Mouse (Mus musculus): ENCODE measurements around the gene Inca1. TPM values are rescaled to one million over a fixed set of nuclear protein-coding genes. Genes with fewer than 3 reads are reported as not detected.
A peak's percentile ranks its signal among the peaks of the same experiment; 100 is the strongest.

Gene Inca1
- polyA plus RNA-seq, 1 experiment from 2014 or later = 1.3 TPM

DNA sequence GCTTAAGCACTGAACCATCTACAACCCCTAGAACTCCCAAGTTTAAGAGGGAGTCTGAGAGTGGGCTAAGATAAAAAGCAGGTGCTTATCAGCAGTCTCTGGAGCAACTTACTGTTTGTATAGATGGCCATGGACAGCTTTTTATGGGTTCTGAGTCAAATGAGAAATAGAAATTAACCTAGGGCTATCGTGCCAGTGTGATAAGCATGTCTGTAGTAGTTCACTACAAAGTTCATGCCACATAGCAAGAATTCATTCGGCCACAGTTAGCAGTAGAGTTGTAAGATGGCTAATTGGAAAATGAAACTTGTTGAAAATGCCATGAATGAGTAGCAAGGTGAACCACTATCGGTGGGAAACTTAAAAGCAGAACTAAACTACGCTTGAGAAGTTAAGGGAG is 51.4 kb downstream of the Inca1 start:
- ATAC-seq (ENCODE audit: low FRiP score, low read depth) = no peak
- peak overlapping the region; percentile 85 for H3K4me2 ChIP-seq (replicated peaks)
- peak overlapping the region; percentile 76; the same call in 1 of the 2 replicates for H3K9ac ChIP-seq (replicated peaks)
- WGBS = 90% methylated on average over 4 of the region's 4 CpGs
- peak overlapping the region; percentile 68 for H3K4me3 ChIP-seq
- H3K27me3 ChIP-seq = no peaks in the 10 kb centered on the region
- H3K36me3 ChIP-seq = peaks cover 60% of the 10 kb centered on the region
- H3K4me1 ChIP-seq = peaks cover 54% of the 10 kb centered on the region
- no peaks in the 10 kb centered on the region for H3K9me3 ChIP-seq
- H3K27ac ChIP-seq (replicated peaks) = no peak overlapping the region

DNA sequence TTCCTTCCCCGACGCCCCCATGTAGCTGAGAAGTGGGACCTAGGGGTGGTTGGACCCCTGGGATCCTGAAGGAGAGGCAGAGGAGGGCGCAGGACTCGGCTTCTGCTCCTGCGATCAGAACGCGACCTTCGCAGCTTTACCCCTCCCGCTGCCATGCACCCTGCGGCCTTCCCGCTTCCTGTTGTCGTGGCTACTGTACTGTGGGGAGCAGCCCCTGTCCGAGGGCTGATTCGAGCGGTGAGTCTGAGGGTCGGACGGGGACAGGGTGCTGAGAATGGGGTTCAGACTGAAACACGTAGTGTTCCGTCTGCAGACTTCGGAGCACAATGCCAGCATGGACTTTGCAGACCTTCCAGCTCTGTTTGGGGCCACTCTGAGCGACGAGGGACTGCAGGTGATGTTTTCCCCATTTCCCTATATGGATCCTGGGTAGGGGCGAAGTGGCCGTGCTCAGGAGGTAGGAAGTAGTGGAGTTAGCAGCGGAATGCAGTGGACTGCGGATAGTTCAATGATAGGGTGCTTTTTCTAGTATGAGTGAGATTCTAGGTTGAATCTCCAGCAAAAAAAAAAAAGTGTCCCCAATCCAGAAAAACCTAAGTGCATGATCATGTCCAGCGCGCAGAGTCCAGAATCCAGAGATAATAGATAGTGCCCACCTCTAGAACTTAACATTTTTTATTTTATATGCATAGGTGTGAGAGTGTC is 52.1 kb downstream of the Inca1 start:
- ATAC-seq (ENCODE audit: low FRiP score, low read depth) = peak; percentile 17
- whole genome bisulfite sequencing = 4% methylated on average over 28 of the region's 28 CpGs
- peak overlapping the region; percentile 76 for H3K9ac ChIP-seq (replicated peaks)
- peaks cover 50% of the 10 kb centered on the region for H3K4me1 ChIP-seq
- peak overlapping the region; percentile 92 for H3K27ac ChIP-seq (replicated peaks)
- H3K4me2 ChIP-seq (replicated peaks) = peak overlapping the region; percentile 85
- H3K9me3 ChIP-seq = no peaks in the 10 kb centered on the region
- peak overlapping the region; percentile 68 for H3K4me3 ChIP-seq
- H3K27me3 ChIP-seq = no peaks in the 10 kb centered on the region
- H3K36me3 ChIP-seq = peaks cover 63% of the 10 kb centered on the region

DNA sequence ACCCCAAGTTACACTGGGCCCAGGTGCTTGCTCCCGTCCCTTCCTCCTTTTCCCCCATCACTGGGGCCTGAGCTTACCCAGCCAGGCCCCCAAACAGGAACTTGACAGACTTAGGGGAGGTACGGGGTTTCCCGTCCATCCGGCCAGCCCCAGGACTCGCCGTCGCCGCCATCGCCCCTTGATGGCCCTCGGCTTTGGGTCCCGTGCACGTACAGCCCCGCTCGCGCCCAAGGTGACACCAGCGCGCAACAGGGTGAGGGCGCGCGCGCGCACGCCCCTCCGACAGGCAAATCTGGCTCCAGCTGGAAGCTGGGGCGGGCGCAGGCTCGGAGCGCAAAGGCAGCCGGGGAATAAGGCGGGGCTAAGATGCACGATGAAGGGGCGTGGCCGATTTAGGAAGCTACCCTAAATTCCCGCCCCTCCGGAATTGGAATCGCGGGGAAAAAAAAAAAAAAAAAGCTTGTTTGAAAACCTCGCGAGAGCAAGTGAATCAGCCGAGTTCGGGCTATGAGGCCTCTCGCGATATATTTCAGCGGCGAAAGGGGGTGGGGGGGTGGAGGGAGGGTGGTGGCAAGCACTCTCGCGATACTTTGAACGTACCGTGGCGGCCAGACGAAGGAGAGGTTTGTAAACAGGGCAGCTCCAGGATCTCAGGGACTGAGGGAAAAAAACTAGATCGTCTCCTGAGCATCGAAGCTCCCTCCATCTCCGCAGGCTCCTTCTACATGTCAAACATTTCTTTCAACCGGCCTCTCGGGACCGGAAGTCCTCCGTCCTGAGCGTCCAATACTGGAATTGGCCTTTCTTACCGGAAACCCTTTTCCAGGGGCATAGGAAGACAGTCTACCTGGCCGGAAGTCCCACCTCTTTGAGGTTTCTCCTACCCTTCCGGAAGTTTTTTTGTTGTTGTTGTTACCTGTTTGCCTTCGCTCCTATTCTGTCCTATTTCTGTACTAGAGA is 53.0 kb downstream of the Inca1 start, which contains the start of the genes Rnf167 and Slc25a11:
Gene Rnf167, plus strand, starts transcription at position 545 of the 960 bp plus-strand sequence.
Gene Slc25a11, minus strand, starts transcription at position 789 of the 960 bp plus-strand sequence.
- no peaks in the 10 kb centered on the region for H3K9me3 ChIP-seq
- peak; percentile 87 for ATAC-seq (ENCODE audit: low FRiP score, low read depth)
- H3K27ac ChIP-seq (replicated peaks) = peak within 1 kb of the TSS; percentile 92
- H3K4me1 ChIP-seq = peaks cover 41% of the 10 kb centered on the region
- H3K27me3 ChIP-seq = no peaks in the 10 kb centered on the region
- H3K4me2 ChIP-seq (replicated peaks) = peak within 1 kb of the TSS; percentile 85
- WGBS = under 1% methylated on average over 61 of the region's 63 CpGs
- H3K36me3 ChIP-seq = peaks cover 55% of the 10 kb centered on the region
- peak within 1 kb of the TSS; percentile 86 for H3K9ac ChIP-seq (replicated peaks)
- peak within 1 kb of the TSS; percentile 68 for H3K4me3 ChIP-seq

DNA sequence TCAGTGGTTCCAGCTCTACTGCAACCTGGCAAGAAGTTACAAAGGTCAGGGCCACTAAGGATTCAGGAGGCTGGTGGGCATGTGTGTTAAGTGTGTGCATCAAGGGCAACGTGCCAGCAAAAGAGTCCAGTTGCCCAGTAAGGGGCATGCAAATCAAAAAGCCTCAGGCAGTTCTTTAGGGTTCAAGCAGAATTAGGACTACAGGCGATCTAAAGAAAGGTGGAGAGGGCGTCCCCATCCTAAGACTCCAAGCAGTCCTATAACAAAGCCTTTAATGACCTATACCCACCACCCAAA is 53.7 kb downstream of the Inca1 start:
- Histone ChIP-seq H3K9ac (replicated peaks) (peak overlapping the region; percentile 86), H3K27me3 (no peaks in the 10 kb centered on the region), H3K4me1 (peaks cover 39% of the 10 kb centered on the region), H3K4me3 (peak overlapping the region; percentile 68), H3K27ac (replicated peaks) (peak overlapping the region; percentile 88), H3K36me3 (peaks cover 47% of the 10 kb centered on the region), H3K9me3 (no peaks in the 10 kb centered on the region), H3K4me2 (replicated peaks) (peak overlapping the region; percentile 84)
- 27% methylated on average over 3 of the region's 3 CpGs for WGBS
- 0 out of 2 replicates have a peak, but pooled peaks have one; percentile 4 for ATAC-seq (ENCODE audit: low FRiP score, low read depth)

DNA sequence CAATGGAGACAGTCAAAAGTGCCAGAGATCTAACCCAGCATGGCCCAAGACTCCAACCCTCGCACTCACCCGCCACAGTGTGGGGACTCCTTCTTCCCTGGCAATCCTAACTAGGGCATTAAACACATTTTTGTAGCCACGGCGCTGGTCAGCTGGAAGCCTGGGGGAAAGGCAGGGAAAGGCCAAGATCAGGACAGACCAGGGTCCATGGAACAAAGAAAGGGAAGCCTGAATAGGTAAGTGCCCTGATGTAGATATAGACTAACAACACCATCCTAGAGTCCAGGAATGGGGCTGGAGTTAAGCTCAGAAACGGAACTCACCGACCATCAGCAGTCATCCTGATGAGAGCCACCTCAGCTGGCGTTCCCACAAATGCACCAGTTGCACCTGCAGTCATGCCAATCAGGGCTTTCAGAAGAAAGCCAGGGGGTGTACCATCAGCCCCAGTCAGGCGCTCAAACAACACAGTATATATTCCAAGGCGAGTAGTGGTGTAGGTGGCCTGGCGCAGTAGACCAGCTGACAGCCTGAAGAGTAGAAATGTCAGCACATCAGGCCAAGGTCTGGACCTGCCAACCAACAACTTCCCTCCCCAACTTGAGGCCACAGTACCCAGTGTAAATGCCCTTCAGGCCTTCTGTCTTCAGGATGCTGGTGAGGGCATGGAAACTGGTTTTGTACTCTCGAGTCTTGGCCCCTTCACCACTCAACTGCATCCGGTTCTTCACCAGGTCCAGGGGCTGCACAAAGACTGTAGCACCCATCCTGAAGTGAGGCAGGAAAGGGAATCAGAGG is 54.3 kb downstream of the Inca1 start:
- H3K4me2 ChIP-seq (replicated peaks) = peak overlapping the region; percentile 84
- peak overlapping the region; percentile 86 for H3K9ac ChIP-seq (replicated peaks)
- ATAC-seq (ENCODE audit: low FRiP score, low read depth) = no peak
- H3K27ac ChIP-seq (replicated peaks) = peak overlapping the region; percentile 88
- 93% methylated on average over 12 of the region's 12 CpGs for WGBS
- peaks cover 41% of the 10 kb centered on the region for H3K36me3 ChIP-seq
- H3K27me3 ChIP-seq = no peaks in the 10 kb centered on the region
- H3K4me1 ChIP-seq = peaks cover 36% of the 10 kb centered on the region
- no peaks in the 10 kb centered on the region for H3K9me3 ChIP-seq
- H3K4me3 ChIP-seq = peak overlapping the region; percentile 68

DNA sequence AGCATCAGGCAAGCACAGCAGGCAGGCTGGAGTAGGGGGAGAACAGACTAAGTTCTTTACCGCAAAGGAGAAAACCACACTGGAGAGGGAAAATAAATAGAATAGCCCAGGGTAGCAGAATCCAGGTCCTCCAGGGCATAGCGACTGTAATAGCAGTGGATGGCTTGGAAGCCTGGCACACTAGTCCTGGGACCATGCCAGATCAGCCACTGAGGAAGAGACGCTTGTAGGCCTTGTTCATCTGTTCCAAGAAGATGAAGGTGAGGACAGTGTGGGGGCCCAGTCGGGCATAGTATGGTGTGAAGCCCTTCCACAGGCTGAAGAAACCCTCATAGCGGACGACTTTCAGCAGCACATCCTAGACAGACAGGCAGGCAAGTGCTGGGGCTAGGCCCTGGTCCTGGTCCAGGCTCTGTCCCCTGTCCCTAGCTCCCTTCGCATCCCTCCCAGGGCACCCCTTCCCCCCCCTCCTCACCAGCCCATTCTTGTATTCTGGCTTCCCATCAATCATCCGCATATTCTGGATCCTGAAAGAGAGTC is 55.3 kb downstream of the Inca1 start:
- H3K36me3 ChIP-seq = peaks cover 31% of the 10 kb centered on the region
- no peaks in the 10 kb centered on the region for H3K9me3 ChIP-seq
- H3K27me3 ChIP-seq = no peaks in the 10 kb centered on the region
- WGBS = 95% methylated on average over 8 of the region's 8 CpGs
- H3K27ac ChIP-seq (replicated peaks) = no peak overlapping the region
- no peak overlapping the region for H3K4me3 ChIP-seq
- no peak overlapping the region for H3K4me2 ChIP-seq (replicated peaks)
- peaks cover 36% of the 10 kb centered on the region for H3K4me1 ChIP-seq
- no peak overlapping the region for H3K9ac ChIP-seq (replicated peaks)
- ATAC-seq (ENCODE audit: low FRiP score, low read depth) = no peak

DNA sequence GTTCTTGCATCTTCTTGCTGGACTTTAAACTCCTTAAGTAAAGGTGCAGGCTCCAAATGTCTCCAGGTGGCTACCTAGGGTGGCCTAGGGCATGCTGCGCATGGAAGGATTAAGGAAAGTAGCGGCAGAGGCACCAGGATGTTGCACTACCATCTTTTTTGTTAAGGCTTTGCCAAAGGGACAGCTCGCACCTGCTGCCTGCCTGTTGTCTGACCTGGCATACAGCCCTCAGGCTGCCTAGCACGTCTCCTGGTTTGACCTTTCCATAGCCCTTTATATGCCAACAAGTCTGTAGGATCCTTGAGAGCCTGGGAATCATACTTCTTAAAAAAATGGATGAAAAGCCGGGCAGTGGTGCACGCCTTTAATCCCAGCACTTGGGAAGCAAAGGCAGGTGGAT is 56.9 kb downstream of the Inca1 start:
- WGBS = 91% methylated on average over 6 of the region's 6 CpGs
- no peak overlapping the region for H3K27ac ChIP-seq (replicated peaks)

DNA sequence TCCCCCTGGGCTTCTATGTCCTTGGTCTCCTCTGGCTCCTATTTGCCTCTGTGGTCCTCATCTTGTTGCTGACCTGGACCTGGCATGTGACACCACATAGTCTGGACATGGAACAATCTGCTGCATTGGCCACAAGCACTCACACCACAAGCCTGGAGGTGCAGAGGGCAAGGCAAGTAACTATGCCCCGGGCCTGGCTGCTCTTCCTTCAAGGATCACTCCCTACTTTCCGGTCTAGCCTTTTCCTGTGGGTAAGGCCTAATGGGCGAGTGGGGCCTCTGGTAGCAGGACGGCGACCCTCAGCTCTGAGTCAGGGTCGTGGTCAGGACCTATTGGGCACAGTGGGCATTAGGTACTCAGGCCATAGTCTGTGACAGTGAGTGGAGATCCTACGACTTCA is 58.7 kb downstream of the Inca1 start:
- no peak for ATAC-seq (ENCODE audit: low FRiP score, low read depth)
- Histone ChIP-seq H3K27ac (replicated peaks) (no peak overlapping the region), H3K4me1 (peaks cover 18% of the 10 kb centered on the region), H3K4me2 (replicated peaks) (no peak overlapping the region), H3K9me3 (no peaks in the 10 kb centered on the region), H3K27me3 (no peaks in the 10 kb centered on the region), H3K9ac (replicated peaks) (no peak overlapping the region), H3K36me3 (peaks cover 20% of the 10 kb centered on the region), H3K4me3 (no peak overlapping the region)
- 87% methylated on average over 7 of the region's 7 CpGs for WGBS

More for the DNA sequence above, 56.9 kb downstream of the Inca1 start:
- H3K9ac ChIP-seq (replicated peaks) = no peak overlapping the region
- H3K36me3 ChIP-seq = peaks cover 20% of the 10 kb centered on the region
- peaks cover 22% of the 10 kb centered on the region for H3K4me1 ChIP-seq
- H3K4me2 ChIP-seq (replicated peaks) = no peak overlapping the region
- no peak overlapping the region for H3K4me3 ChIP-seq
- H3K9me3 ChIP-seq = no peaks in the 10 kb centered on the region
- ATAC-seq (ENCODE audit: low FRiP score, low read depth) = no peak
- H3K27me3 ChIP-seq = no peaks in the 10 kb centered on the region

DNA sequence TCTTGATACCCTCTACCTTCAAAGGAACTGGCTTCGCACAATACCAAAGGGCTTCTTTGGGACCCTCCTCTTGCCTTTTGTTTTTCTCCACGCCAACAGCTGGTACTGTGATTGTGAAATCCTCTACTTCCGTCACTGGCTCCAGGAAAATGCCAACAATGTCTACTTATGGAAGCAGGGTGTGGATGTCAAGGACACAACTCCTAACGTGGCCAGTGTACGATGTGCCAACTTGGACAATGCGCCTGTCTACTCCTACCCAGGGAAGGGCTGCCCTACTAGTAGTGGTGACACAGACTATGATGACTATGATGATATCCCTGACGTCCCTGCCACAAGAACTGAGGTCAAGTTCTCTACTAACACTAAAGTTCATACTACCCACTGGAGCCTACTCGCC is 60.0 kb downstream of the Inca1 start:
- H3K9me3 ChIP-seq = no peaks in the 10 kb centered on the region
- H3K4me2 ChIP-seq (replicated peaks) = no peak overlapping the region
- H3K4me3 ChIP-seq = no peak overlapping the region
- no peak for ATAC-seq (ENCODE audit: low FRiP score, low read depth)
- H3K36me3 ChIP-seq = peaks cover 14% of the 10 kb centered on the region
- WGBS = 86% methylated on average over 8 of the region's 8 CpGs
- H3K9ac ChIP-seq (replicated peaks) = no peak overlapping the region
- H3K27ac ChIP-seq (replicated peaks) = no peak overlapping the region
- H3K27me3 ChIP-seq = no peaks in the 10 kb centered on the region
- H3K4me1 ChIP-seq = peaks cover 5% of the 10 kb centered on the region

DNA sequence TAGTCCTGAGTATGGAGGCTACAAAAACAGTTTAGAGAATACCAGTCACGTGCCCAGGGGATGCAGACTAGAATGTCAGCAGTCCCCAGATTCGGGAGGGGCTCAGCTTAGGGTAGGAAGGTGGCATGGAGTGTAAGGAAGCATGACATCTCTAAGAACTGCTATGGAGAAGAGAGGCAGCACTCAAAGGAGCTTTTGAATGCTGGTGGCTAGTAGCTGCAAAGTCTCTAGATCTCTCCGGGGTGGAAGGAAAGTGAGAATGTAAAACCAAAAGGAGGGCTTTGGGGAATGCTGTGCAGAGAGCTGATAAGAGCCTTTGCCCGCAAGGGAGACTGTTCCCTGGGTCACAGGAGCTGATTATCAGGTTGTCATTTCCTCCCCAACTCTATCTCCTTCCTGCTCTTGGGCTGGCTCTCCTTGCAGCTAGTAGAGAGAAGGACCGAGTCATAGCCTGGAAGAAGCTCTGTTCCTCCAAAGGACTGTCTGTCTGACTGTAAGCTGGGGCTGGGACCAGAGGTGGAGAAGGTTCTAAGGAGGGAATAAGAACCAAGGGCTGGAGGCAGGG is 61.2 kb downstream of the Inca1 start, which contains the start of gene Gp1ba:
Gene Gp1ba, plus strand, starts transcription at position 409 of the 565 bp plus-strand sequence.
- Histone ChIP-seq H3K4me1 (no peaks in the 10 kb centered on the region), H3K36me3 (0 out of 2 replicates have a peak, but pooled peaks cover 3% of the 10 kb centered on the region), H3K27ac (replicated peaks) (no peak within 1 kb of the TSS), H3K4me2 (replicated peaks) (no peak within 1 kb of the TSS), H3K9ac (replicated peaks) (no peak within 1 kb of the TSS), H3K9me3 (no peaks in the 10 kb centered on the region), H3K27me3 (no peaks in the 10 kb centered on the region), H3K4me3 (no peak within 1 kb of the TSS)
- WGBS = 56% methylated on average over 5 of the region's 5 CpGs
- no peak for ATAC-seq (ENCODE audit: low FRiP score, low read depth)

All from midbrain, embryonic 12.5 days (tissue).